29 mouse cellular contexts compared by ENCODE assay signal in genomic region chr2:77157546-77157945, GRCm38 (mm10). TPM values are rescaled to one million over a fixed set of nuclear protein-coding genes. Genes with fewer than 3 reads are reported as not detected.
"Had no signal": no experiment of that assay in that cellular context is flagged by ENCODE, and none has a peak within 500 bp of the region (broad histone marks: within the 10 kb centered on the region; RNA-seq: fewer than 3 reads in every experiment).

No protein-coding gene starts in this region.

- H3K36me3 ChIP-seq: embryonic facial prominence, embryonic 10.5 days; embryonic facial prominence, embryonic 12.5 days; embryonic facial prominence, embryonic 13.5 days; embryonic facial prominence, embryonic 15.5 days; forebrain, embryonic 10.5 days; forebrain, embryonic 12.5 days; forebrain, embryonic 15.5 days had no signal

- DNase-seq: cerebellum, adult 2 months; cerebellum, adult 8-10 months; cerebellum, adult 9-10 months; cerebellum, adult 9-11 months; cerebellum, postnatal 10 days; cerebellum, postnatal 14 days; cerebellum, postnatal 25 days; cerebellum, postnatal 36 days; embryo, embryonic 11 days; forebrain, postnatal 0 days; gastrocnemius, adult 2 months; gastrocnemius, postnatal 10 days; gastrocnemius, postnatal 14 days; gastrocnemius, postnatal 25 days; gastrocnemius, postnatal 36 days; heart, adult 18-20 months; heart, adult 2 months had no signal

- H3K9ac ChIP-seq: embryonic facial prominence, embryonic 12.5 days; embryonic facial prominence, embryonic 13.5 days; embryonic facial prominence, embryonic 15.5 days; forebrain, embryonic 12.5 days; forebrain, embryonic 13.5 days; forebrain, embryonic 15.5 days; forebrain, postnatal 0 days had no signal

- ATAC-seq: forebrain, embryonic 13.5 days; forebrain, embryonic 14.5 days; forebrain, embryonic 15.5 days; forebrain, embryonic 16.5 days; forebrain, postnatal 0 days had no signal

- H3K4me2 ChIP-seq: embryonic facial prominence, embryonic 12.5 days; embryonic facial prominence, embryonic 13.5 days; embryonic facial prominence, embryonic 15.5 days; forebrain, embryonic 12.5 days; forebrain, embryonic 13.5 days; forebrain, embryonic 15.5 days had no signal

- H3K27me3 ChIP-seq: embryonic facial prominence, embryonic 12.5 days; embryonic facial prominence, embryonic 13.5 days; embryonic facial prominence, embryonic 15.5 days; forebrain, embryonic 12.5 days; forebrain, embryonic 13.5 days; forebrain, embryonic 15.5 days had no signal

- H3K4me3 ChIP-seq: embryonic facial prominence, embryonic 10.5 days; embryonic facial prominence, embryonic 12.5 days; embryonic facial prominence, embryonic 13.5 days; embryonic facial prominence, embryonic 15.5 days; erythroblast, embryonic 14.5 days; forebrain, embryonic 10.5 days; forebrain, embryonic 12.5 days; forebrain, embryonic 13.5 days; forebrain, embryonic 15.5 days; gastrocnemius, adult 2 months; heart, adult 2 months had no signal

- H3K9me3 ChIP-seq: embryonic facial prominence, embryonic 10.5 days; embryonic facial prominence, embryonic 12.5 days; embryonic facial prominence, embryonic 13.5 days; embryonic facial prominence, embryonic 15.5 days; forebrain, embryonic 10.5 days; forebrain, embryonic 12.5 days; forebrain, embryonic 13.5 days; forebrain, embryonic 15.5 days had no signal

- H3K27ac ChIP-seq: embryonic facial prominence, embryonic 10.5 days; embryonic facial prominence, embryonic 12.5 days; embryonic facial prominence, embryonic 13.5 days; embryonic facial prominence, embryonic 15.5 days; forebrain, embryonic 10.5 days; forebrain, embryonic 12.5 days; forebrain, embryonic 13.5 days; forebrain, embryonic 15.5 days; gastrocnemius, adult 2 months; heart, adult 2 months had no signal

- H3K4me1 ChIP-seq: embryonic facial prominence, embryonic 10.5 days; embryonic facial prominence, embryonic 12.5 days; embryonic facial prominence, embryonic 13.5 days; embryonic facial prominence, embryonic 15.5 days; forebrain, embryonic 10.5 days; forebrain, embryonic 12.5 days; forebrain, embryonic 13.5 days had no signal

RNA-seq across cellular contexts. Expression of gene Ccdc141, which starts 12.9 kb away (rescaled TPM):
- total RNA-seq: granulocyte monocyte progenitor cell, adult 5-6 weeks had no signal
